Mouse (Mus musculus) liver, embryonic 14.5 days (tissue): ENCODE data around the gene Eif2s3x.

ENCODE experiments used
- CTCF ChIP-seq: IDR thresholded peaks from 2 replicates; pipeline ENCODE4 v1.5.1; 2016; ENCODE audit warnings: antibody characterized with exemption, low read depth, control low read depth
- EP300 ChIP-seq: IDR thresholded peaks from 2 replicates; pipeline ENCODE4 v1.6.1; 2016; ENCODE audit warnings: antibody characterized with exemption, low read depth

- TF ChIP-seq CTCF, result 0 out of 2 replicates have a peak, but pooled peaks have one; percentile 3
- TF ChIP-seq EP300, result no peak
Observed at GRCm38 (mm10) chrX:94177715-94178340, 34.8 kb downstream of the Eif2s3x start.
